Mouse (Mus musculus): ENCODE data around the gene A430078G23Rik.

GRCm38 (mm10) chr8:3395246-3395645, 42.0 kb downstream of the A430078G23Rik start:
- no peak for TF ChIP-seq CTCF (IDR thresholded peaks at IDR 0.05)
- TF ChIP-seq EP300 (IDR thresholded peaks at IDR 0.05): no peak
